Mouse (Mus musculus) limb, embryonic 11.5 days (tissue): ENCODE results near the gene Timm17a. TPM values are rescaled to one million over a fixed set of nuclear protein-coding genes. Genes with fewer than 3 reads are reported as not detected.

Experiments used
- ATAC-seq: fragments of 200-750 bp; cut with Nextera tagmentation; 2 replicates; pipeline ENCODE4 v1.8.0; 2017; ENCODE audit warnings: low read depth; ENCODE audit not compliant: insufficient number of reproducible peaks, low FRiP score, low TSS enrichment
- DNase-seq: peaks from one replicate; pipeline ENCODE4 v3.0.0-alpha.2; 2015; ENCODE audit warnings: low spot score
- H3K27ac ChIP-seq: fragments of 300-500 bp; sonication (generic); replicated peaks from 2 replicates; pipeline ENCODE4 v1.5.1; 2014; ENCODE audit warnings: low read depth, mild to moderate bottlenecking, low read length
- H3K27me3 ChIP-seq: fragments of 300-500 bp; sonication (generic); 2 replicates; pipeline ENCODE4 v1.6.1; 2014; ENCODE audit warnings: mild to moderate bottlenecking, low read length, mixed read lengths; ENCODE audit not compliant: control insufficient read depth, insufficient read depth
- H3K36me3 ChIP-seq: fragments of 300-500 bp; sonication (generic); 2 replicates; pipeline ENCODE4 v1.6.1; 2014; ENCODE audit warnings: mild to moderate bottlenecking, low read length, moderate library complexity, mixed read lengths; ENCODE audit not compliant: control insufficient read depth, insufficient read depth
- H3K4me1 ChIP-seq: fragments of 300-500 bp; sonication (generic); 2 replicates; pipeline ENCODE4 v1.6.1; 2014; ENCODE audit warnings: low read length, mixed read lengths; ENCODE audit not compliant: control insufficient read depth, insufficient read depth
- H3K4me2 ChIP-seq: fragments of 300-500 bp; sonication (generic); 2 replicates; pipeline ENCODE4 v1.6.1; 2014; ENCODE audit warnings: low read depth, mild to moderate bottlenecking, moderate library complexity; ENCODE audit not compliant: severe bottlenecking
- H3K4me3 ChIP-seq: fragments of 300-500 bp; sonication (generic); 2 replicates; pipeline ENCODE4 v1.5.1; 2014; ENCODE audit warnings: low read depth, low read length
- H3K9ac ChIP-seq: fragments of 300-500 bp; sonication (generic); 2 replicates; pipeline ENCODE4 v1.6.1; 2014; ENCODE audit warnings: mild to moderate bottlenecking, low read length
- H3K9me3 ChIP-seq: fragments of 300-500 bp; sonication (generic); 2 replicates; pipeline ENCODE4 v1.6.1; 2016; ENCODE audit warnings: low read length; ENCODE audit not compliant: control insufficient read depth
- WGBS: fragments of 180-500 bp; shearing (Covaris S2); extraction: QIAGEN DNeasy Blood & Tissue Kit; methylation state at CpG from one replicate; pipeline ENCODE4 v1.1.7; 2014; 5-methylcytosine and 5-hydroxymethylcytosine counted together
- polyA plus RNA-seq: library from polyadenylated mRNA; unstranded; fragments of >200 nt; fragmentation: Nextera tagmentation; extraction: Ambion mirVana; gene quantifications from 2 replicates; pipeline ENCODE4 v1.2.1, GENCODE M21; 2014

Timm17a gene
- polyA plus RNA-seq, 1 experiment from 2014 or later = 189 TPM

- DNase-seq (no peak), ATAC-seq (no peak)
- Histone ChIP-seq H3K4me2 (no peak overlapping the region), H3K4me1 (no peaks in the 10 kb centered on the region), H3K9ac (no peak overlapping the region), H3K4me3 (no peak overlapping the region), H3K36me3 (no peaks in the 10 kb centered on the region), H3K27ac (no peak overlapping the region), H3K27me3 (no peaks in the 10 kb centered on the region), H3K9me3 (no peaks in the 10 kb centered on the region)
- 59% methylated on average over 2 of the region's 2 CpGs for WGBS
These were observed 27.3 kb downstream of the Timm17a start for GRCm38 (mm10) chr1:135286311-135286710.

- H3K4me3 ChIP-seq = peak within 1 kb of the TSS; percentile 85
- peak within 1 kb of the TSS; percentile 87 for H3K4me2 ChIP-seq
- DNase-seq (peak; percentile 86), ATAC-seq (peak; percentile 88)
- H3K9ac ChIP-seq = peak within 1 kb of the TSS; percentile 94
- peak within 1 kb of the TSS; percentile 16; the same call in 1 of the 2 replicates for H3K27ac ChIP-seq
- H3K4me1 ChIP-seq = no peaks in the 10 kb centered on the region
- no peaks in the 10 kb centered on the region; the same call in 1 of the 2 replicates for H3K36me3 ChIP-seq
- WGBS = 0% methylated on average over 39 of the region's 39 CpGs
- no peaks in the 10 kb centered on the region for H3K9me3 ChIP-seq
- H3K27me3 ChIP-seq = no peaks in the 10 kb centered on the region
These were observed 29.7 kb downstream of the Timm17a start, which contains the start of gene Rnpep for GRCm38 (mm10) chr1:135283826-135284291. TSS of gene Rnpep (minus strand) at chr1:135284084.

GRCm38 (mm10) chr1:135283287-135283825 lies 30.2 kb downstream of the Timm17a start:
- H3K27me3 ChIP-seq = no peaks in the 10 kb centered on the region
- H3K36me3 ChIP-seq = no peaks in the 10 kb centered on the region; the same call in 1 of the 2 replicates
- peak overlapping the region; percentile 94 for H3K9ac ChIP-seq
- peak overlapping the region; percentile 87 for H3K4me2 ChIP-seq
- no peaks in the 10 kb centered on the region for H3K9me3 ChIP-seq
- DNase-seq = peak; percentile 66
- H3K27ac ChIP-seq = peak overlapping the region; percentile 16; the same call in 1 of the 2 replicates
- peak; percentile 71 for ATAC-seq
- under 1% methylated on average over 48 of the region's 48 CpGs for WGBS
- H3K4me1 ChIP-seq = no peaks in the 10 kb centered on the region
- peak overlapping the region; percentile 85 for H3K4me3 ChIP-seq

- no peaks in the 10 kb centered on the region; the same call in 1 of the 2 replicates for H3K36me3 ChIP-seq
- no peaks in the 10 kb centered on the region for H3K9me3 ChIP-seq
- H3K4me2 ChIP-seq = peak overlapping the region; percentile 87
- H3K4me1 ChIP-seq = no peaks in the 10 kb centered on the region
- H3K9ac ChIP-seq = peak overlapping the region; percentile 94
- H3K4me3 ChIP-seq = peak overlapping the region; percentile 85
- DNase-seq (no peak), ATAC-seq (no peak)
- no peak overlapping the region for H3K27ac ChIP-seq
- no peaks in the 10 kb centered on the region for H3K27me3 ChIP-seq
- WGBS = 35% methylated on average over 13 of the region's 13 CpGs
These were observed 30.9 kb downstream of the Timm17a start for GRCm38 (mm10) chr1:135282536-135283286.

- H3K36me3 ChIP-seq = no peaks in the 10 kb centered on the region; the same call in 1 of the 2 replicates
- no peak overlapping the region for H3K4me2 ChIP-seq
- no peak overlapping the region for H3K27ac ChIP-seq
- DNase-seq = no peak
- H3K27me3 ChIP-seq = no peaks in the 10 kb centered on the region
- no peaks in the 10 kb centered on the region for H3K4me1 ChIP-seq
- H3K4me3 ChIP-seq = no peak overlapping the region
- WGBS = 96% methylated on average over 17 of the region's 17 CpGs
- no peaks in the 10 kb centered on the region for H3K9me3 ChIP-seq
- no peak overlapping the region for H3K9ac ChIP-seq
- no peak for ATAC-seq
These were observed 31.7 kb downstream of the Timm17a start for GRCm38 (mm10) chr1:135281841-135282240.

- ATAC-seq (no peak), DNase-seq (no peak)
- no peak overlapping the region for H3K9ac ChIP-seq
- H3K27ac ChIP-seq = no peak overlapping the region
- H3K4me1 ChIP-seq = no peaks in the 10 kb centered on the region
- H3K36me3 ChIP-seq = peaks cover 5% of the 10 kb centered on the region; the same call in 1 of the 2 replicates
- no peaks in the 10 kb centered on the region for H3K27me3 ChIP-seq
- WGBS = 89% methylated on average over 9 of the region's 9 CpGs
- H3K4me2 ChIP-seq = no peak overlapping the region
- no peak overlapping the region for H3K4me3 ChIP-seq
- no peaks in the 10 kb centered on the region for H3K9me3 ChIP-seq
These were observed 32.9 kb downstream of the Timm17a start for GRCm38 (mm10) chr1:135280646-135281045.

GRCm38 (mm10) chr1:135271371-135271770 lies 42.2 kb downstream of the Timm17a start:
- H3K27ac ChIP-seq = no peak overlapping the region
- H3K4me3 ChIP-seq = no peak overlapping the region
- no peak overlapping the region for H3K4me2 ChIP-seq

GRCm38 (mm10) chr1:135267663-135268446 lies 45.7 kb downstream of the Timm17a start:
- WGBS = 84% methylated on average over 10 of the region's 10 CpGs
- no peaks in the 10 kb centered on the region for H3K4me1 ChIP-seq
- no peak overlapping the region for H3K27ac ChIP-seq
- H3K9me3 ChIP-seq = no peaks in the 10 kb centered on the region
- no peaks in the 10 kb centered on the region for H3K27me3 ChIP-seq
- ATAC-seq (no peak), DNase-seq (no peak)
- no peak overlapping the region for H3K4me3 ChIP-seq
- H3K36me3 ChIP-seq = peaks cover 11% of the 10 kb centered on the region
- H3K9ac ChIP-seq = no peak overlapping the region
- no peak overlapping the region for H3K4me2 ChIP-seq

More at GRCm38 (mm10) chr1:135271371-135271770, 42.2 kb downstream of the Timm17a start:
- ATAC-seq (no peak), DNase-seq (no peak)
- Histone ChIP-seq H3K36me3 (peaks cover 7% of the 10 kb centered on the region; the same call in 1 of the 2 replicates), H3K9me3 (no peaks in the 10 kb centered on the region), H3K4me1 (no peaks in the 10 kb centered on the region), H3K9ac (no peak overlapping the region), H3K27me3 (no peaks in the 10 kb centered on the region)
- WGBS = 81% methylated on average over 9 of the region's 9 CpGs
